Mouse (Mus musculus) CH12.LX (cell line): ENCODE data around the gene Fam89b. TPM values are rescaled to one million over a fixed set of nuclear protein-coding genes. Genes with fewer than 3 reads are reported as not detected.

Experiments used
- DNase-seq: peaks from one replicate; pipeline ENCODE4 v3.0.0-alpha.2; 2013; ENCODE audit errors: extremely low read depth
- H3K27ac ChIP-seq: 2 replicates; pipeline ENCODE4 v1.5.1; 2012; ENCODE audit warnings: low read depth, mild to moderate bottlenecking, control low read depth, moderate library complexity; ENCODE audit not compliant: insufficient read depth
- H3K27me3 ChIP-seq: replicated peaks from 2 replicates; pipeline ENCODE3; 2012; ENCODE audit warnings: inconsistent platforms
- H3K36me3 ChIP-seq, 2 experiments: replicated peaks in 1 of 2; 2 replicates each; pipeline versions ENCODE3 to v1.6.1; 2012; ENCODE audit warnings: inconsistent platforms in 1 of 2, low read length in 1 of 2, mild to moderate bottlenecking in 1 of 2, mixed read lengths in 1 of 2, moderate library complexity in 1 of 2; ENCODE audit not compliant: control insufficient read depth in 1 of 2, insufficient read depth in 1 of 2
- H3K4me1 ChIP-seq, 2 experiments: 2 replicates each; pipeline ENCODE4 v1.6.1; 2012; ENCODE audit warnings: inconsistent platforms in 1 of 2, moderate library complexity in 1 of 2; ENCODE audit not compliant: insufficient read depth in 2 of 2, control insufficient read depth in 1 of 2
- H3K4me2 ChIP-seq: 2 replicates; pipeline ENCODE4 v1.6.1; 2012; ENCODE audit warnings: low read depth, mild to moderate bottlenecking, control low read depth; ENCODE audit not compliant: poor library complexity, insufficient read depth, severe bottlenecking
- H3K4me3 ChIP-seq, 3 experiments: fragments of 150-350 bp in 1 of 3; sonication (generic) in 1 of 3; replicated peaks in 1 of 3; 2 replicates each; pipeline versions ENCODE3 to v1.5.1; 2011 to 2012; ENCODE audit warnings: low read depth in 2 of 3, low read length in 2 of 3, mild to moderate bottlenecking in 2 of 3, moderate library complexity in 2 of 3, control low read depth in 1 of 3, improper control_type of control experiment in 1 of 3, inconsistent platforms in 1 of 3, mixed read lengths in 1 of 3; ENCODE audit not compliant: poor library complexity in 1 of 3
- H3K79me2 ChIP-seq: replicated peaks from 2 replicates; pipeline ENCODE4 v1.6.1; 2012; ENCODE audit warnings: mild to moderate bottlenecking, moderate library complexity; ENCODE audit not compliant: control insufficient read depth, poor library complexity, insufficient read depth, severe bottlenecking; ENCODE audit errors: extremely low read depth
- H3K9ac ChIP-seq: 2 replicates; pipeline ENCODE4 v1.6.1; 2012; ENCODE audit warnings: low read depth, mild to moderate bottlenecking, control low read depth, moderate library complexity; ENCODE audit not compliant: insufficient read depth
- H3K9me3 ChIP-seq: replicated peaks from 2 replicates; pipeline ENCODE3; 2012; ENCODE audit warnings: low read length, inconsistent platforms, mixed read lengths
- BHLHE40 ChIP-seq: IDR thresholded peaks from 2 replicates; pipeline ENCODE4 v1.6.1; 2011; ENCODE audit warnings: mild to moderate bottlenecking, low read depth, low read length, improper control_type of control experiment
- CHD2 ChIP-seq: IDR thresholded peaks from 2 replicates; pipeline ENCODE4 v1.6.1; 2011; ENCODE audit warnings: low read length, improper control_type of control experiment
- CTCF ChIP-seq, 2 experiments: IDR thresholded peaks in 1 of 2; conservative IDR thresholded peaks in 1 of 2; 2 replicates each; pipeline ENCODE4 v1.5.1; 2011 to 2012; ENCODE audit warnings: low read depth in 2 of 2, low read length in 2 of 2, improper control_type of control experiment in 1 of 2, inconsistent platforms in 1 of 2, mild to moderate bottlenecking in 1 of 2, moderate library complexity in 1 of 2
- E2F4 ChIP-seq: IDR thresholded peaks from 2 replicates; pipeline ENCODE4 v1.6.1; 2011; ENCODE audit warnings: low read depth, low read length, improper control_type of control experiment; ENCODE audit not compliant: insufficient replicate concordance
- ELF1 ChIP-seq: IDR thresholded peaks from 2 replicates; pipeline ENCODE4 v1.6.1; 2014; ENCODE audit warnings: low read depth, mild to moderate bottlenecking, inconsistent platforms, low read length, improper control_type of control experiment
- EP300 ChIP-seq: IDR thresholded peaks from 2 replicates; pipeline ENCODE4 v1.6.1; 2011; ENCODE audit warnings: low read length, improper control_type of control experiment
- ETS1 ChIP-seq: conservative IDR thresholded peaks from 2 replicates; pipeline ENCODE4 v1.6.1; 2012; ENCODE audit warnings: low read depth, mild to moderate bottlenecking, inconsistent platforms, low read length, improper control_type of control experiment, moderate library complexity
- IRF4 ChIP-seq: IDR thresholded peaks from 2 replicates; pipeline ENCODE4 v1.6.1; 2014; ENCODE audit warnings: low read depth, mild to moderate bottlenecking, inconsistent platforms, low read length, improper control_type of control experiment
- JUND ChIP-seq: conservative IDR thresholded peaks from 2 replicates; pipeline ENCODE4 v1.6.1; 2011; ENCODE audit warnings: low read depth, low read length, improper control_type of control experiment
- KAT2A ChIP-seq: IDR thresholded peaks from 2 replicates; pipeline ENCODE4 v1.6.1; 2012; ENCODE audit warnings: low read length, improper control_type of control experiment, inconsistent platforms; ENCODE audit not compliant: insufficient replicate concordance
- MAFK ChIP-seq: IDR thresholded peaks from 2 replicates; pipeline ENCODE4 v1.6.1; 2011; ENCODE audit warnings: low read length, improper control_type of control experiment; ENCODE audit not compliant: insufficient replicate concordance
- MAX ChIP-seq: IDR thresholded peaks from 2 replicates; pipeline ENCODE4 v1.6.1; 2011; ENCODE audit warnings: low read length, improper control_type of control experiment
- MAZ ChIP-seq: IDR thresholded peaks from 2 replicates; pipeline ENCODE4 v1.6.1; 2012; ENCODE audit warnings: low read depth, mild to moderate bottlenecking, inconsistent platforms, low read length, improper control_type of control experiment, moderate library complexity
- MEF2A ChIP-seq: IDR thresholded peaks from 2 replicates; pipeline ENCODE4 v1.6.1; 2014; ENCODE audit warnings: low read depth, mild to moderate bottlenecking, inconsistent platforms, low read length, improper control_type of control experiment, borderline replicate concordance
- MXI1 ChIP-seq: IDR thresholded peaks from 2 replicates; pipeline ENCODE4 v1.6.1; 2011; ENCODE audit warnings: mild to moderate bottlenecking, low read depth, low read length, improper control_type of control experiment
- MYC ChIP-seq: IDR thresholded peaks from 2 replicates; pipeline ENCODE4 v1.6.1; 2011; ENCODE audit warnings: low read depth, mild to moderate bottlenecking, improper control_type of control experiment, low read length
- NELFE ChIP-seq: IDR thresholded peaks from 2 replicates; pipeline ENCODE4 v1.6.1; 2011; ENCODE audit warnings: low read depth, low read length, improper control_type of control experiment
- NRF1 ChIP-seq: IDR thresholded peaks from 2 replicates; pipeline ENCODE4 v1.6.1; 2014; ENCODE audit warnings: low read depth, mild to moderate bottlenecking, inconsistent platforms, low read length, improper control_type of control experiment, moderate library complexity
- PAX5 ChIP-seq: IDR thresholded peaks from 2 replicates; pipeline ENCODE4 v1.6.1; 2012; ENCODE audit warnings: low read length, inconsistent platforms, mixed read lengths
- POLR2A ChIP-seq: IDR thresholded peaks from 2 replicates; pipeline ENCODE4 v1.6.1; 2011; ENCODE audit warnings: low read depth, mild to moderate bottlenecking, improper control_type of control experiment, low read length
- POLR2AphosphoS2 ChIP-seq: IDR thresholded peaks from 2 replicates; pipeline ENCODE4 v1.6.1; 2011; ENCODE audit warnings: low read depth, low read length, improper control_type of control experiment
- RAD21 ChIP-seq: IDR thresholded peaks from 2 replicates; pipeline ENCODE4 v1.6.1; 2011; ENCODE audit warnings: low read depth, mild to moderate bottlenecking, low read length, improper control_type of control experiment, moderate library complexity
- RCOR1 ChIP-seq: conservative IDR thresholded peaks from 2 replicates; pipeline ENCODE4 v1.6.1; 2012; ENCODE audit warnings: low read depth, mild to moderate bottlenecking, inconsistent platforms, low read length, improper control_type of control experiment
- SIN3A ChIP-seq: IDR thresholded peaks from 2 replicates; pipeline ENCODE4 v1.6.1; 2012; ENCODE audit warnings: low read length, improper control_type of control experiment, inconsistent platforms
- SMC3 ChIP-seq: IDR thresholded peaks from 2 replicates; pipeline ENCODE4 v1.6.1; 2011; ENCODE audit warnings: low read depth, low read length, improper control_type of control experiment
- TBP ChIP-seq: conservative IDR thresholded peaks from 2 replicates; pipeline ENCODE4 v1.6.1; 2011; ENCODE audit warnings: low read depth, low read length, improper control_type of control experiment
- TCF12 ChIP-seq: IDR thresholded peaks from 2 replicates; pipeline ENCODE4 v1.6.1; 2014; ENCODE audit warnings: low read depth, mild to moderate bottlenecking, inconsistent platforms, low read length, improper control_type of control experiment
- ZC3H11A ChIP-seq: IDR thresholded peaks from 2 replicates; pipeline ENCODE4 v1.6.1; 2012; ENCODE audit warnings: low read depth, mild to moderate bottlenecking, inconsistent platforms, low read length, improper control_type of control experiment
- ZKSCAN1 ChIP-seq: IDR thresholded peaks from 2 replicates; pipeline ENCODE4 v1.6.1; 2012; ENCODE audit warnings: low read depth, inconsistent platforms, low read length, improper control_type of control experiment, borderline replicate concordance
- ZMIZ1 ChIP-seq: IDR thresholded peaks from 2 replicates; pipeline ENCODE4 v1.6.1; 2012; ENCODE audit warnings: low read depth, mild to moderate bottlenecking, inconsistent platforms, low read length, improper control_type of control experiment
- dilution Hi-C: fragments of 300-500 bp; cut with MboI; formaldehyde crosslinking; loops from 2 replicates; pipeline ENCODE4 v1.14.3; 2020; ENCODE audit warnings: low sequenced_read_pairs; ENCODE audit not compliant: extremely low pct_unique_long_range_greater_than_20kb, extremely low pct_ligation_motif_present
- in situ Hi-C: fragments of 300-500 bp; cut with MboI; formaldehyde crosslinking; loops from 3 replicates; pipeline ENCODE4 v1.14.3; 2019; ENCODE audit warnings: low sequenced_read_pairs, low pct_ligation_motif_present, low pct_unique_long_range_greater_than_20kb, mixed read lengths
- polyA plus RNA-seq: library from polyadenylated mRNA; unstranded; fragments of >175 nt; gene quantifications from 2 replicates; pipeline ENCODE4 v1.2.1, GENCODE M21; 2012; ENCODE audit warnings: low read depth; ENCODE audit not compliant: insufficient read length
- total RNA-seq, 2 experiments: library from RNA; depleted of rRNA; stranded (reverse); fragments of 300-350 nt in 1 of 2; fragments of >200 nt in 1 of 2; gene quantifications; 2 replicates each; pipeline ENCODE4 v1.2.3; 2012 to 2014

The Fam89b gene
- total and polyA plus RNA-seq, 3 experiments: 7.5 to 13.4 (median 9.2) TPM

- peaks cover 1% of the 10 kb centered on the region for H3K27me3 ChIP-seq
- no peaks in the 10 kb centered on the region for H3K9me3 ChIP-seq
- peaks cover 2 to 21% of the 10 kb centered on the region in 2 experiments for H3K36me3 ChIP-seq
- DNase-seq: no peak
- in situ Hi-C loops: no loop called here
- H3K4me3 ChIP-seq: peak overlapping the region; percentile 64 to 87 (median 74)
- peak overlapping the region; percentile 82 for H3K4me2 ChIP-seq
- no peak overlapping the region for H3K27ac ChIP-seq
- peaks cover 14% of the 10 kb centered on the region for H3K79me2 ChIP-seq
- dilution Hi-C loops: no loop called here
- peaks cover 20 to 51% of the 10 kb centered on the region in 2 experiments for H3K4me1 ChIP-seq
- H3K9ac ChIP-seq: peak overlapping the region; percentile 70
- 0 out of 2 replicates have a peak, but pooled peaks have one; percentile 14 for TF ChIP-seq MXI1
- no peak for TF ChIP-seq POLR2AphosphoS2
Measured at GRCm38 (mm10) chr19:5728631-5729443, 616 bp downstream of the Fam89b start.

- H3K9ac ChIP-seq: no peak overlapping the region
- H3K4me1 ChIP-seq: peaks cover 21 to 62% of the 10 kb centered on the region in 2 experiments
- peaks cover 8 to 30% of the 10 kb centered on the region in 2 experiments for H3K36me3 ChIP-seq
- H3K27ac ChIP-seq: peak overlapping the region; percentile 20
- peaks cover 26% of the 10 kb centered on the region for H3K79me2 ChIP-seq
- H3K4me2 ChIP-seq: peak overlapping the region; percentile 57
- in situ Hi-C loops: no loop called here
- H3K9me3 ChIP-seq: no peaks in the 10 kb centered on the region
- peak overlapping the region; percentile 38 to 75 (median 41) for H3K4me3 ChIP-seq
- DNase-seq: peak; percentile 80
- dilution Hi-C loops: no loop called here
- H3K27me3 ChIP-seq: no peaks in the 10 kb centered on the region
- peak; percentile 56; the same call in 1 of the 2 replicates for TF ChIP-seq MXI1
- TF ChIP-seq MAFK: no peak
- no peak for TF ChIP-seq PAX5
- TF ChIP-seq MAZ: 0 out of 2 replicates have a peak, but pooled peaks have one; percentile 67
- TF ChIP-seq TBP: 0 out of 2 replicates have a peak, but pooled peaks have one; percentile 19
- peak; percentile 15; the same call in 1 of the 2 replicates for TF ChIP-seq EP300
- peak; percentile 51 for TF ChIP-seq ELF1
- no peak for TF ChIP-seq E2F4
- TF ChIP-seq CHD2: peak; percentile 6; the same call in 1 of the 2 replicates
- TF ChIP-seq TCF12: peak; percentile 58
- peak; percentile 26; the same call in 1 of the 2 replicates for TF ChIP-seq MEF2A
- TF ChIP-seq SIN3A: peak; percentile 83
- TF ChIP-seq NELFE: peak; percentile 67
- TF ChIP-seq CTCF (conservative IDR thresholded peaks at IDR 0.05 in 1 of 2, IDR thresholded peaks at IDR 0.05 in 1 of 2; ENCODE audit: low read depth in 2 of 2, low read length in 2 of 2): peak; percentile 83 to 98
- 0 out of 2 replicates have a peak, but pooled peaks have one; percentile 60 for TF ChIP-seq RCOR1
- TF ChIP-seq RAD21: peak; percentile 75
- TF ChIP-seq JUND: peak; percentile 41; the same call in 1 of the 2 replicates
- TF ChIP-seq ZMIZ1: peak; percentile 47; the same call in 1 of the 2 replicates
- 0 out of 2 replicates have a peak, but pooled peaks have one; percentile 45 for TF ChIP-seq MYC
- TF ChIP-seq NRF1: 0 out of 2 replicates have a peak, but pooled peaks have one; percentile 21
- TF ChIP-seq KAT2A: no peak
- TF ChIP-seq ZKSCAN1: no peak
- TF ChIP-seq SMC3: peak; percentile 91
- no peak for TF ChIP-seq IRF4
- no peak for TF ChIP-seq ETS1
- TF ChIP-seq ZC3H11A: peak; percentile 29; the same call in 1 of the 2 replicates
- TF ChIP-seq MAX: no peak
- 0 out of 2 replicates have a peak, but pooled peaks have one; percentile 4 for TF ChIP-seq POLR2A
- peak; percentile 42 for TF ChIP-seq BHLHE40
- TF ChIP-seq, all 38 proteins: peak for 21
Measured at GRCm38 (mm10) chr19:5727701-5728100, 1.8 kb downstream of the Fam89b start.
